Mouse (Mus musculus) cerebellum, adult 11 months (tissue): Measurements from ENCODE around the gene Gm5426.

ENCODE experiments used
- DNase-seq: peaks from one replicate; pipeline ENCODE4 v3.0.0; 2022

The Gm5426 gene

DNA sequence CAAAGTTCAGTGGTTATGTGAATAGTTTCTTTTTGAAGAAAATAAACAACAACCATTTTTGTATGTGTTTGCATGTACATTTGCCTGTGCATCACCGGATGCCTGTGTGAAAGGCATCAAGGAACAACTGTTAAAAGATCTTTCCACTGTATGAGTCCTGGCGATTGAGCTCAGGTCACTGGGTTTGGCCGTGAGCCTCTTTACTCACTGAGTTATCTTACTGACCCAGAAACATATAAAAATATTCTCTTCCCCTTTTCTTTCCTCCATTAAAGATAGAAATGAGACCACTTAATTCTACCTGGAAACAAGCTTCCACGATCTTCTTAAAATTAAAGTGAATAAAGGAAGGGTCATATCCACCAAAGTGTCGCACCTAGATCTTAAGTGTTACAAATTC is 10.2 kb downstream of the Gm5426 start:
- DNase-seq: no peak

DNA sequence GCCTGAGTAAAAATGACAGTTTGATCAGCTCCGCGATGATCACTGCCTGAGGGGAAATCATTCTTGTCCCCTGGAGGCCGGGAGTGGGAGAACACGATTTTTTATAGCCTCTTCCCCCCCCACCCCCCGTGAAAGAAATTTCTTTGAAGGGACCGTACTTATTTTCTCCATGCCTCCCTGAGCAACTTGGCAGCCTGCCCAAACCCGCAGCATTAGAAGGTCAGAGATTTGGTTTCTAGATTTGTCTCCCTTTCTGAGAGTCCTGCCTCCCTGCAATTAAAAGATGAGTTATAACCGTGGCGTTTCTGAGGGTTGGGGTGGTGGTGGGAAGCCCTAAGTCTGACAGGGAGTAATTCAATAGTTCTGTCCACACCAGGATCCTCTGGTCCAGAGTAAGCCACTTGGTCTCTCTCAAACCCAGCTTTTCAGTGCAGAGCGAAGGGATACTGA is 11.9 kb downstream of the Gm5426 start:
- DNase-seq: no peak

DNA sequence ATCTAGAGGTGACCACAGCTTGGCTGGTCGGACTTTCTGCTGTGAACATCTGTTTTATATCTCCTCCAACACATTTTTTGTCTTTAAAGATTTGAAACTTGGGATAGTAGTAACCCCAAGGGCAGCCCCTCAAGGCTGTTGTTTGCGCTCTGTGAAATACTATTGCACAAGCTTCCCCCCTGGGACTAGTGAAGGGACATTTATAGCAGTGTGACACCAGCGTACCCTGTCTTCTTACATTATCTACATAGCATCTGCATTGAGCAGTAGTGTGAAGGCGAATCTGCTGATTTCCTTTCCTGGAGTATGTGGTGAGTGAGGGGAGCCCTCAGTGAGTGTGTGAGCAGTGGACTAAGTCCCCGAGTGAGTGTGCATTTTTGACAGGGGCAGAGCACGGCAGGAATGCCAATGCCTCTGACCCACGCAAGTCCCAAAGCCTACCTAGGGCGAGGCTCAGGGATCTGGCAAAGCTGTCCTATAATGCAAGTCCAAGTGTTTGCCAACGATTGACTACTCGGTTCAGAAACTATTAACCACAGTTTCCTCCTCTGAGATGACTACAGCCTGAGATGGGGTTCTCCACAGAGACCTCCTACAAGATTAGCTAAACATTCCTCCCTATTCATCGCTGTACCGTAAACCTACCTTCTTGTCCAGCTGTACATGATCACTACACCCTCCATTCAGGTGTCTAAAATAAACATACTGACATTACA is 14.2 kb downstream of the Gm5426 start:
- no peak for DNase-seq

DNA sequence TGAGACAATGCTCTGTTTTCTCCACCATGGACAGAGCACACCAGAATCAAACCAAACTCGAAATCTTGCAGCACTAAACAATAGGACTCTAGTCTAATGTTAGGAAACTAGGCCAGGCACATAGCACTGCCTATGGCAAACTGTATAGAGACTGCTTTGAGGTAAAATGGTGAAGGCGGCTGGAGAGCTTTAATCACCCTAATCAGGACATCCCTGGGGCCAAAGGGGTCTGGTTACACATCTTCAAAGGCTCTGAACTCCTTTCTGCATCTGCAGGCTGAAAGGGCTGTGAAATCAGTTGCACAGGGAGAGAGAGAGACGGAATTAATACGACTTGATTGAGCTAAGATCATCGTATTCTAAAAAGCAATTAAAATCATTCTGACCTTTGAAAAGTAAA is 16.9 kb downstream of the Gm5426 start:
- DNase-seq: no peak

DNA sequence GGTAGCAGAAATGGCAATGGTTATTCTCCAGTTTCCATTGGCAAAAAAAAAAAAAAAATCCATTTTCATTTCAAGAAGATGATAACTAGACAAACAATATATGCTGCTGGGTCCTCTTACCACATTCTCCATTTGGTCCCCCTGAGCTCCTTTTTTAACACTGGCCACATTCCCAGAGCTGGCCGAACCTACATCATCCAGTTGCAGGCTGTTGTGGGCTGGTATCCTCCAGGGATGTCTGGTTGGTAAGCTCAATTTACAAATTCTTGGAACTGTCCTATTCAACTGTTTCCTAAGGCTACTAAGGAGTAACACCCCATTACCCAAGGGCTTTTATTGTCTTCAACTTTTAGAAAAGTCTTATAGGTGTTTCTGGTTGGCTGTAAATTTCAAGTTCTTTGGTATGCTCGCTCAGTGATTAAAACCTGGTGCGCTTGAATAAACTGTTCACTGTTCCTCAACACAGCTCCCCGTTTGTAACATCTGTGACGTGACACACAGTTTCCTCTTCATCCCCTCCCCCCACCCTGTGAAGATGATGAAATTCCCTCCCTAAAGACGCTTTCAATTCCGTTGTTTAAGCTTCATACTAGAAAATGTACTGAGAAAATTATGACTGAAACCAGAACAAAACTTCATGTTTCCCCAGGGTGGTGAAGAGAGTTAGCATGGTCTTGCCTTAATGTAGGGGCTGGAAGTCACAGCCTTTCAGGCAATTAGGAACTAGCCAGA is 26.7 kb downstream of the Gm5426 start:
- DNase-seq: no peak

DNA sequence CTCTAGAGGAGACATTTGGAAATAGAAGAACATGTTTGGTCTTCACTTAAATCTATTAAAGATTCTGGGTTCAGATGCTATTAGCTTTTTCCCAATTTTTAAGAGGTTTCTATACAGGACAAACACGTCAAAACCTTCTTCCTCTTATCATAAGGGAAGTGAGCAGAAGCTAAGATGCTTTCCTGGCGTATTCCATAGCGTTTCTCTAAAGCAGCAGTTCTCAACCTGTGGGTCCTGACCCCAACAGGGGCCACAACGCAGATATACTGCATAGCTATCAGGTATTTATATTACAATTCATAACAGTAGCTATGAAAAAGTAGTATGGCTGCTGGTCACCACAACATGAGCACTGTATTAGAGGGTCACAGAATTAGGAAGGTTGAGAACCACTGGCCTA is 27.4 kb downstream of the Gm5426 start:
- DNase-seq: no peak

DNA sequence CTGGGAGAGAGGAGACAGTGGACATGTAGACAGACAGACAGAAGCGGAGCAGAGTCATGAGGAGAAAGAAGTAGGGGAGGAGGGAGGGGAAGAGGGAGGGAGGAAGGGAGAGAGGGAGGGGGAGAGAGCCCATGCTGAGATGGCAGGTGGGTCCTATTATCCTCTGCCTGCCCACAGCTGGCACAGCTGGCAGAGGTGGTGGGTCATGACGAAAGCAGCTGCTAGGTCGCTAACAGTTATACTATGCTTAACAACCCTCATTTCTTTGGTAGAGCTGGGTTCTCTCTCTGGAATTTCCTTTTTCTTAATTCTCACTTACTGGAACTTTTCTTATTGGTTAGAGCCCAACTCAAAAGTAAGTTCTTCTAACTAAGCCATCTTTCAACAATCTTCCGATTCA is 28.9 kb downstream of the Gm5426 start:
- no peak for DNase-seq

DNA sequence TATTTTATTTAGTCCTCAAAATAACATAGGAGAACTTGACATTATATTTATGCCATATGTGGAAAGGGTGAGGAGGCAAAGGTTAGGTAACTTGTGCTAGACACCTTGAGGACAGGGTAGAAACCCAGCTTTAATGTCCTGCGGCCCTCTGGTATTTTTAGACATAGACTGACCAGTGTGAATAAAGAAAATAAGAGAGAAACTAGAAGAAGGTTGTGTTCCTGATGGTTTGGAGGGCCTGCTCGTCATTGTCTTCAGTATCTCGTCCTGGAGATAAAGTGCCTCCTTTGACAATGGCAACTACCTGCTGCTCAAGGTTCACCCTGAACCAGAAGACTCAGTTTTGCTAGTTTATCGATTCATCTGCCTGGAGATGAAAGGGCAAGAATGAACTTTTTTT is 32.6 kb downstream of the Gm5426 start:
- DNase-seq: no peak

DNA sequence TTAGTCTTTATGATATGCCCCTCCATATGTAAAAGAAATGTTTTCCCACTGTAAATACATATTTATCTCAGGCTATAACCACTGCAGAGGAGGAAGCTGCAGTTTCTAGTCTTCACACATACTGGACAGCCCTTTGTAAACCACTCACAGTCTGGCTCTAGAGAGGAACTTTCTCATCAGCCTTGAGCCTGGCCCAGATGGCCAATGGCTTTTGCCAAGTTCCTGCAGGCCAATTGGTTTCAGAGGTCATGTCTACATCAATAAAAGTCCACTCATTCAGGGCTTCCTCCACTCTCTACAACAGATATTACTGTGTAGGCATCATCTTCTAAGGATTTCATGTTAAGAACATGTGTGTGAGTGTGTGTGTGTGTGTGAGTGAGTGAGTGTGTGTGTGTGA is 35.1 kb downstream of the Gm5426 start:
- DNase-seq: peak; percentile 4

DNA sequence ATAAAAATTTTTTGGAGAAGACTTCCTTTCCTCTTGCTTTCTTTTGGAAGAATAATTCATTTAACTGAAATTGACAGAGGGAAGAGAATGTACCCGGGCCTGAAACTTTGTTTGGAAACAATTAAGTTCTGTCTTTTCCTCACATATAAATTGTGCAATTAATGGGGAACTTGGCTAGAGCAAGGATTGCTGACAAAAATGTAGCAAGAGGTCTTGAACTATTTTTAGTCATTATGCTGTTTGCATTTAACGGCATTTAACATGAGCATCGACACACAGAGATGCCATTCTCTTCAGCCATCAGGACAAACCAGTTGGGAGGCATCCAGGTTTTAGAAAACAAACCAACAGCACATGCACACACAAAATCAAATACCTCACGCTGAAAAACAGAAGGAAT is 36.6 kb downstream of the Gm5426 start:
- no peak for DNase-seq

DNA sequence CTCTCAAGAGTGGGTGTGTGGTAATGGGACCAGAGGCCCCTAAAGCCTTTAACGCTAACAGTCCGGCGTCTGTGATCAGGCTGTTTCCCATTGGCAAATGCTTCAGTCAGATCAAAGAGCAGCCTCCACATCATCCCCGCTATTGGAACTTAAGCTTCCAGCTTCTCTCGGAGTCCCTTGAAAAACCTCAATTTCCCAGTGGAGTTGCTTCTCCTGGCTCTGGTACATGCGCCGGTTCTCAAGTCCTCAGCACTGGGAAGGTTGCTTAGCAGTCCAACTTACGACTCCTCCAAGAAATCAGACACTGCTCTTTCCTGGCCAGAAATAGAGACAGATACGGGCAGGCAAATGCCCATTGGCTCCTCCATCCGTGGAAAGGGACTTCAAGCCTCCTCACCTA is 37.4 kb downstream of the Gm5426 start:
- DNase-seq: no peak

DNA sequence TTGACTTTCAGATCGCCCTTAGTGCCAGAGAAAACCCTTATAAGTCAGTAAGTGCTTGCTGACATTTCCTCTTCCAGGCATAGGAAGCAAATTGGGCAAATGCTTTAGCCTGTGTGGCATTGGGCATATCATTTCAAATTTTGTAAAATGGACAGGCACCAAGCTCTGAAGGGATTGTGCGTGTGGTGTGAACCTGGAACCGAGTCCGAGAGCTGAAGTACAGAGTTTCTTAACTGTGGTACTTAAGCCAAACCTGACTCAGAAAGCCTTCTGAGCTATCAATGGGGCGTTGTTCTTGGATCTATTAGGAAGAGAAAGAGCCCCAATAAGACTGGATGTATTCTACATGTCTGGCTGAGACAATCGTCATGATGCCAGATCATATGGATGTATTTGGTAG is 40.5 kb downstream of the Gm5426 start:
- no peak for DNase-seq

DNA sequence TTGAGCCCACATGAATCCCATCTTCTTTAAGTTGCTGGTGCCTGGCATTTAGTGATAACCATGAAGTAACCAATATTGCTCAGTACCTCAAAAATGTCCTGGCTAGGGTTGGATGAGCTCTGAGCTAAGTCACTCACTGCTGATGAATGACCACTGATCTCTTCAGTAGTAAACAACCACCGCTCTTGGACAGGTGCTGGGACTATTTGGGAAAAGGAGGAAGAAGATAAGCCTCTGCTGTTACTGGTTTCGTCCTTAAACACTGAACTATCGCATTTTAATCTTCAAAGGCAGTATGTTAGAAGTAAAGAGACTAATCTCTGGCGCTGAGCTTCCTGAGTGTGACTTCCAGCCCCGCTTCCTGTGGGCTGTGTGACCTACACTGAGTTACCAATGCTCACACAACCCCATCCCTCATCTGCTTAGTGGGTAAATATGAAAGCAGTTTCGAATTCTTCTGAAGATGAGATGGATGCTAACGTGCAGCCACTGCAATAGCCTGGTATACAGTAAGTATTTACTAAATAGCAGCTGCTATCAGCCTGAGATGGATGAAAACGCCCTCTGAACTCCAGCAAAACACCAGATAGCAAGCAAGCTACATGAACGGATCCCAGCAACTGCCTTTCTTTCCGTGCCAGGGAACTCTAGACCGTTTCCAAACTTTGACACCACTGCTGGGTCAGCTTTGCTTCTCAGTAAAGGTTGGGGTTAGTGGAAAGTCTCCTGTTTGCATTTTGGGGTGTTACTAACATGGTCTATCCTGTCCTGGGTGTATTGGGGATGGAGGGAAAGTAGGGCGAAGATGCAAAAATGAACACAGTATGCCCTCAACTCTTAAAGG is 44.4 kb downstream of the Gm5426 start:
- no peak for DNase-seq

DNA sequence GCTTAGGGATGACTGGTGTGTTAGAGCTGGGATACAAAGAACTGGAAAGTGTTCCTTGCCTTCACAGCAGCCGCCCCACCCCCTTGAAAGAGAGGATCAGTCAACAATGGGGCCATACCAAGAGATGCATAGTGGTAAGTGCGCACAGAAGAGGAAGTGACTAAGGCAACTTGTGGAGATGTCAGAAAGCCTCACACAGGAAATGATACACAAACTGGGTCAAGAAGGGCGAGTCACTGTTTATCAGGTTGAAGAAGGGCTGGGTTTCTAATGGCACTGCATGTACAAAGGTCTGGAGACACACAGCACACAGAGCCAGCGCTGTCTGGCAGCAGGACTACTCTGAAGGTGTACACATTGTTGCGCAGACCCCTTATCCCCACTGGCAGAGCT is 45.0 kb downstream of the Gm5426 start:
- no peak for DNase-seq

DNA sequence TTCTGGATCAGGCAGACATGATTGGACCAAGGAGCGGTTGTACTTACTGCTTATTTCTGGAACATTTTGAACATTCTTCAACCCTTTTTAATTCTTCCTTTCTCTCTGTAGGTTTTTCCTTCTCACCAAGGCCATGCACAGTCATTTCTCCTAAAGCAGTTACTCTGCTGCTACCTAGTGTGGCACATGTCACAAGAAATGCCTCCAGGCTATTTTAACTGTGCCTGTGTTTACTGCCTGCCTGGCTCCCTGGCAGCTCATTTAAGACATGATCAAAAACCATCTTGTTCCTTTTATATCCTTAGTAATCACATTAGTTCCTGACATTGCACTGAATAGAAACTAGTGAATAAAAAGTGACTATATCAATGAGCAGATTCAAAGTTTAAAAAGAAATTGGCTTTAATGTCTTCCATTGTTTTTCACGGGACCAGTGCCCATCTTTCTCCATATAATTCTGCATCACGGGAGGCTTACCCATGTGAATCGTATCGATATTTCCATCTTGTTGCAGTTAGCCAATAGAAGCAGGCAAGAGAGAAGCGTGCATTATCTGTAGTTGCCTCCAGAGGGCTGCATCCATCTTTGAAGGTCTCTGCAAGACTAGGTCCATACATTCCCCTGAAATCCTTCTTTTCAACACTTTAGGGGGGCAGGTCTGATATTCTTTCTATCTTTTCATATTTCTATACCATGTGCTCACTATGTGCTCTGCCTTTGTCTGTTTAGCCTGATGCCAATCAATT is 45.7 kb downstream of the Gm5426 start:
- no peak for DNase-seq

DNA sequence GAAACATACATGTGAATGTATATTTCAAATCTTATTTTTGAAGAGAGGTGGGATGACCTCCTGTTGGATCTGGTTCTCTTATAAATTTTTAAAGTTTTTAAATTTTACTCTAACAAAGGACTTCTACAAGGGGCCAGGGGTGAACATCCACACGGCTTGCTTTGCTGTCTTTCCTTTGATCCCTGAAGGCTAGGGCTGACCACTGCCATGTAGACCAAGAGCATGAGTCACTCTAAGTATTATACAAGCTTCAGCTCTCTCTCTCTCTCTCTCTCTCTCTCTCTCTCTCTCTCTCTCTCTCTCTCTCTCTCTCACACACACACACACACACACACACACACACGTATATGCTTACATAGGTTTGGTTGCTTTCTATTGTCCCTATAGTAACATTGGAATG is 48.6 kb downstream of the Gm5426 start:
- DNase-seq: no peak

DNA sequence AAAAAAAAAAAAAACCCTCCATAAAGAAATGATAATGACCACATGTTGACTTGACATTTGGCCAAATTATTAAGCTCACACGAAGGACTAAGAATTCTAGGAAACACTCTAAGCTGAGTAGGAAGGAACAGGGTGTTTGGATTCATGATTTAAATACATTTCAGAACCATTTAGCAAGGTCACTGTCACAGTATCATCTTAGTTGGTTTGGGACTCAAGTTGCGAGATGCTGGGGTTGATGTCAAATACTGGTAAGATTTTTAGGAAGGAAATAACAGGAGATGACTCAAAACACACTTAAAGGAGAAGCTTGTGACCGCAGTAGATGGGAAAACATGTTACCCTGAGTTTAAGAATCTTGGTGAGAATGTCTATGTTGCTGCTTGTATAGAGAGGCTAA is 49.2 kb downstream of the Gm5426 start:
- no peak for DNase-seq
